Mouse (Mus musculus): ENCODE measurements around the gene Usb1.

GRCm38 (mm10) chr8:95369581-95370326, 37.7 kb downstream of the Usb1 start:
- TF ChIP-seq CTCF (conservative IDR thresholded peaks at IDR 0.05; ENCODE audit: low read length) = no peak
- TF ChIP-seq NANOG (IDR thresholded peaks at IDR 0.05; ENCODE audit: borderline replicate concordance, low read length) = no peak
- TF ChIP-seq POU5F1 (IDR thresholded peaks at IDR 0.05; ENCODE audit: borderline replicate concordance, low read length) = no peak
